Mouse (Mus musculus) spleen, adult 2 months (tissue): ENCODE data around the gene Chml.

Source experiments
- CTCF ChIP-seq: fragments of 200-500 bp; IDR thresholded peaks from 2 replicates; pipeline ENCODE4 v1.5.1; 2011; ENCODE audit warnings: mild to moderate bottlenecking, inconsistent platforms; ENCODE audit not compliant: insufficient read depth, insufficient read length, insufficient replicate concordance; ENCODE audit errors: extremely low read depth
- POLR2A ChIP-seq: fragments of 200-500 bp; IDR thresholded peaks from 2 replicates; pipeline ENCODE4 v1.6.1; 2011; ENCODE audit warnings: low read depth, low read length, inconsistent platforms

- no peak for TF ChIP-seq CTCF
- no peak for TF ChIP-seq POLR2A
These were observed 5.6 kb upstream of the Chml start, which contains the start of gene Wdr64 for GRCm38 (mm10) chr1:175698293-175698692.
